Mouse (Mus musculus) spleen, postnatal 4 days (tissue): ENCODE data around the gene Xylt2.
"Not testable (repeated sequence)": the region's sequence is repeated elsewhere in the genome, so short reads cannot be mapped to it uniquely, and the experiment has no call there.

ENCODE experiments used
- DNase-seq, 2 experiments: peaks; one replicate each; pipeline ENCODE4 v3.0.0; 2022; ENCODE audit warnings: low spot score in 2 of 2

Gene Xylt2

GRCm38 (mm10) chr11:94676308-94676707, 1.0 kb downstream of the Xylt2 start:
- DNase-seq: no peak

DNA sequence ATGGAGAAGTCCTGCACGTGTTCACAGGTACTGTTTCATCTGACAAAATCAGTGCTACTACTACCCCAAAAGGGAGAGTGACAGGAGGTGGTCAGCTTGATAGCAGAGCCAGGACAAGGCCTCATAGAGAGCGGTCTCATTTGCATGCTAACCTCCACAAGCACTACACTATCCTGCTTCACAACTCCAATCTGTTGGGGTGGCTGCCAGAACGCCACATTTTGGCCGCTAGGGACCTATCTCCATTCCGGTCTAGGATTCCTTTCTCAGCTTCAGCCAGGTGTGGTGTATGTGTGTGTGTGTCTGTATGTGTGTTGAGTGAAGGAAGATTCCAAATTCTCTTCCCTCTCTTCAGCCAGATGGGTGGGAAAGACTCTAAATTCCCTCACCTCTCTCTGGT, 1.9 kb downstream of the Xylt2 start:
- DNase-seq: no peak

DNA sequence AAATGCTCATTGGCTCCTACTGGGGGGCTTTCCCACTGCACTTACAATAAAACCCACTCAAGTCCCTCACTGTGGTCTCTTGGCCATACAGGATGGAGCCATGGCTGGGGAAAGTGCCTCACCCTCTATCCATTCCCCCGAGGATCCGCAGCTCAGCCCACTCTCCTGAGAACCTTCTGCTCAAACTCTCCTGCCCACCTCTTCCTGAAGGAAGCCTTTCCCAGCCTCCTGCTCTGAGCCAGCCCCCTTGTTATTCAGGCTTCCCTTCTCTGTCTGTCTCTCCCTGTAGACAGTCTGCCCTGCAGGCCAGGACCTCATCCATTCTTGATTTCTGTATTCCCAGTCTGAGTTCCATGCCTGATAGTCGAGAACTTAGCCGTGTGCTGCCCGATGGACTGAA, 2.3 kb downstream of the Xylt2 start:
- DNase-seq: no peak

DNA sequence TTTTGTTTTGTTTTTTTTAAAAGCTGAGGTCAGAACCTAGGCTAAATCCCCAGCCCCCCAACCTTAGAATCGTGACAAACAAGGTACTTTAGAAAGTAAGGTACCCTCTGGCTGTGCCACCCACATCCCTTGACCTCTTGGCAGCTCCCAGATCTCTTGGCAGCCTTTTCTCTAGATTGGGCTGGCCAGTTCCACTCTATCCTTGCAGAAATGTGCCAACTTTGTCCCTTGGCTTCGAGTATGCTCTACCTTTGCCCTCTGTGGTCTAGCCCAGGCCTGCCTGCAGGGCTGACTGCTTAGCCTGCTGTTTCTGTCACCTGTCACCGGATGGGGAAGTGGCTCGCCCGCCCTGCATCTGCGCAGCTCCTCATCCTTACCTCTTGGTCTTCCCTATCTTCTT, 12.0 kb downstream of the Xylt2 start:
- no peak for DNase-seq

DNA sequence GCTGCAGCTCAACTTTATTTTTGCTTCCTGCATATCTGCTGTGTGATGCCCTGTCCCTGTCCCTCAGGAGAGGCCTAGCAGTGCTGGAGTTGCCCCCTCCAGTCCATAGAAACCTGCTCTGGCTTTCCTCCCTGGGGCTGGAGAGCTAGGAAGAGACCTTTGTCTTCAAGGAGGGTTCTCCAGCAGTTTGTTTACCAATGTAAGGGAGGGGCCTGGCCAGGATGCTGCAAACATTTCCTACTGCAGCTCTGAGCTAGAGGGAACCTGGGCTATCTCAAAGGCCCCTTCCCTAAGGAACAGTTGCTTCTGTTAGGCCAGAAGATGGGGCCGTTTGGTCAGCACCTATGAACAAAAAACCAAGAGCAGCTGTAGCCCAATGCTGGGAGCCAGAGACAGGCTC, 16.0 kb downstream of the Xylt2 start:
- DNase-seq: no peak

- DNase-seq: peak; percentile 82 to 91
Measured at GRCm38 (mm10) chr11:94653663-94654436, 23.5 kb downstream of the Xylt2 start, which contains the start of the genes Mrpl27 and Eme1. Mrpl27 (plus strand) TSS chr11:94653767. Eme1 (minus strand) TSS chr11:94653964.

- DNase-seq: no peak
Measured at GRCm38 (mm10) chr11:94652973-94653372, 24.3 kb downstream of the Xylt2 start.

- not testable (repeated sequence) for DNase-seq
Measured at GRCm38 (mm10) chr11:94651241-94651640, 26.1 kb downstream of the Xylt2 start.

DNA sequence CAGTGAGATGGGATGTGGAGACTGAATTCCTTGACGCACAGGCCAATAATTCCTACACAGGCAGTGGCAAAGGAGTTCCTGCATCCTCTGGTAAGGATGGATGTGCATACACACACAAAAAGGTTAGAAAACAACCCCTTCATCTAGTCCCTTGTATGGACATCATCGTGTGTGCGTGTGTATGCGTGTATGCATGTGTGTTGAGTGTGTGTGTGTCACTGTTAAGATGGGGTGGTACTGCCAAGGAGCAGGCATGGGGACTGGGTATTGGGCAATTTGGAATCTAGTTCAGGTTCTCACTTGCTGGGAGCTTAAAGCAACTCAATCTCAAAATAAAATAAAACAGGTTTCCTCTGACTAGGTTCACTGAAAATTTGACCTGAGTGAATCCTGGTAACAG, 30.9 kb downstream of the Xylt2 start:
- no peak for DNase-seq

DNA sequence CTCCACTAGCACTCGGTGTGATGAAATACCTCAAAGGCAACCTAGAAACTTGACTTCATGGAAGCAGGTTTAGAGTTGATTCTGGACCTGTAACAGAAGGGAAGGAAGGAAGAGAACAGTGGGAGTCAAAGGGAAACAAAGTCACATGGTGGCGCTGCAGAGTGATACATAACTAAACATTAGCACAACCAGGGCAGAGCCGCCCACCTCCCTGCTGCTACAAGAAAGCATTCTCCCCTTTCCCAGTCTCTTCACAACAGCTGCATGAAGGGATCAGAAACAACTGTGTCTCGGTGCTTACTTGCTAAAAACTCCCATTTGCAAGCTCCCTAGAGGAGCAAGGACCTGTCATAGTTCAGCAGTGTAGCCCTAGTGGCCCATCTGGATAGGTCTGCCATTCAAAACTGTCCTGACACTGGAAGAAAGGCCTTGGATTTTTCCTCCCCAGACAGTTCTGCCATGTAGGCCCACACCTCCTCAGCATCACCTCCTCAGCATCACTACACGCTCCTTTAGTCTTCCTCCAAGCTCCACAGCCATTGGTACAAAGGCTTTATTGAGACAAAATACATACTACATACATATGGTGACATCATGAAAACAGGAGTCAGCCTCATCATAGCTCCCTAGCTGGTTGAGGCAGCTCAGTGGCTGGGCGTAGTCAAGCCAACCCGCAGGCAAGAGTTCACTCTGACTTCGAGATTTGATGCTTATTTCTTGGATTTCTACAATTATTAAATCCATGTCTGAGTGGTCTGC, 32.7 kb downstream of the Xylt2 start:
- no peak for DNase-seq

DNA sequence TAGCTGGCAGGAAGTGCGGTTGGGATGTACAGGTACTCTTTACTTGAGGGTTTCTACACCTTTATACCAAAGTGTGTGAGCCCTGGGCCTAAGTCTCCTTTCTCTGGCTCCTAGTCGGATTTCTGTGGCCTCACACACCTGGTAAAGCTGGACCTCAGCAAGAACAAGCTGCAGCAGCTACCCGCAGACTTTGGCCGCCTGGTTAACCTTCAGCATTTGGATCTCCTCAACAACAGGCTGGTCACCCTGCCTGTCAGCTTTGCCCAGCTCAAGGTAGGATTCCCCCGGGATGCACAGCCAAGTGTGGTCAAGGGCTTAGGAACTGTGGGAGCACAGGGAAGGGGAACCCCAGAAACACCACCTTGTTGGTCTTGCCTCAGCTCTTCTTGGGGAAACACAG, 42.9 kb downstream of the Xylt2 start:
- DNase-seq: no peak

- DNase-seq: no peak
Measured at GRCm38 (mm10) chr11:94632988-94633387, 44.3 kb downstream of the Xylt2 start.

GRCm38 (mm10) chr11:94631969-94632368, 45.3 kb downstream of the Xylt2 start:
- DNase-seq: no peak

GRCm38 (mm10) chr11:94630199-94631011, 46.9 kb downstream of the Xylt2 start:
- DNase-seq: peak; percentile 28 to 74

- no peak for DNase-seq
Measured at GRCm38 (mm10) chr11:94629884-94630198, 47.5 kb downstream of the Xylt2 start.

- peak; percentile 93 to 99 for DNase-seq
Measured at GRCm38 (mm10) chr11:94629199-94629883, 48.0 kb downstream of the Xylt2 start, which contains the start of gene Lrrc59. Lrrc59 (plus strand) TSS chr11:94629767.

GRCm38 (mm10) chr11:94622162-94622561, 55.2 kb downstream of the Xylt2 start:
- DNase-seq: no peak

GRCm38 (mm10) chr11:94621458-94621852, 55.9 kb downstream of the Xylt2 start:
- no peak for DNase-seq

DNA sequence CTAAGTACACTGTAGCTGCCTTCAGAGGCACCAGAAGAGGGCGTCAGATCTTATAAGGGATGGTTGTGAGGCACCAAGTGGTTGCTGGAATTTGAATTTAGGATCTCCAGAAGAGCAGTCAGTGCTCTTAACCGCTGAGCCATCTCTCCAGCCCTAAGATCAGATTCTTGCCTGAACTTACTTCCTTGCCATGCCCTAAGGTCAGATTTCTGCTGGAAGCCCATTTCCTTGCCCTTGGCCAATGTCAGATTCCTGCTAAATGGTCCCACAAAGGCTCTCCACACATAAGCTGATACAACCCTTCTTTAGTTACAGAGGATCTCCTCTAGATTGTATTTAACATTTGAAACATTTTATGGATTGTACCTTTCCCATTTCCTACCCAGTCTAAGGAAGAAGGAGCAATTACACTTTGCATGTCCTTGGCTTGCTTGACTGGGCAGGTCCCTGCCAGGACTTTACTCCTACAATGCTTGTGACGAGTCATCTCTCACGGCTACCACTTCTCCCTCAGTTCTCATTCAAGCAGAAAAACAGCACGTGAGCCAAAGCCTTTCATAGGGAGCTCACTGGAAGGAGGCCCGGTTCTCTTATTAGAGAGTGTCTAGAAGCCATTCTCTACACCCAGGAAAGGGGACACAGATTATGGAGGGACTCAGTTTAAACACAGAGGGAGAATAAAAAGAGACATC, 56.4 kb downstream of the Xylt2 start:
- no peak for DNase-seq

DNA sequence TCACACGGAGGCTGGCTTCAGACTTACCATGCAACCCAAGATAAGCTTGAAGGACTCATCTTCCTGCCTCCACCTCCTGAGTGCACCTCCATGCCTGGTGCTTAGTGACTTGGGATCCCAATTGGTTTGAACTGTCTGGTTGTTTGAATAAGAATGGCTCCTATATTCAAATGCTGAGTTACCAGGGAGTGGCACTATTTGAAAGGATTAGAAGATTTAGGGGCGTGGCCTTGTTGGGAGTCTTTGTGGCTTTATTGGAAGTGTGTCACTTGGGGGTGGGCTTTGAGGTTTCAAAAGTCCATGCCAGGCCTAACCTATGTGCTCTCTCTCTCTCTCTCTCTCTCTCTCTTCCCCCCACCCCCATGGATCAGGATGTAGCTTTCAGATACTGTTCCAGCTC, 59.7 kb downstream of the Xylt2 start:
- DNase-seq: no peak

DNA sequence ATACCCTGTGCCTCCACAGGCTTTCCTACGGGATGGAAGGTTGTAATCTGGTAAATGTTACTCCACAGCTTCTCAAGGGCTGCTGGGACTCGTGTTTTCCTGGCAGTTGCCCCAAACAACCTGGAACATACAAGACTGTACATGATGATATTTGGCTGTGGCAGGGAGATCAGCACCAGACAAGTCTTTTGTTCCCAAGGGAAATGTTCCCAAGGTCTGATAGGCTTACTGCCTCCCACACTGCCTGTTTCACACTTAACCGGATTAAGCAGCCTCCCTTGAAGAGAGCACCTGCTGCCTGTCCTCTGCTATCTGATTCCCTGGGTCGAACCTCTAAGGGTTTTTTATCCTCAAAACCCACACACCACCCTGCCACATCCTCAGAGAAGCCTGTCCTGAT, 61.8 kb downstream of the Xylt2 start:
- DNase-seq: no peak
